Mouse (Mus musculus) Muller cell, postnatal 12 days (primary cell): Measurements from ENCODE around the gene Rhoc.
"Not testable (repeated sequence)": the region's sequence is repeated elsewhere in the genome, so short reads cannot be mapped to it uniquely, and the experiment has no call there.

Source experiments
- DNase-seq: peaks from one replicate; pipeline ENCODE4 v3.0.0-alpha.2; 2015; ENCODE audit errors: inconsistent ontology term

The Rhoc gene

GRCm38 (mm10) chr3:104788075-104788474 is at the start of gene Rhoc:
Gene Rhoc, plus strand, starts transcription at chr3:104788375.
- DNase-seq: no peak

GRCm38 (mm10) chr3:104741954-104742353 is 46.2 kb upstream of the Rhoc start:
- no peak for DNase-seq

- no peak for DNase-seq
These were observed 45.0 kb upstream of the Rhoc start for GRCm38 (mm10) chr3:104743161-104743560.

GRCm38 (mm10) chr3:104743864-104744263 is 44.3 kb upstream of the Rhoc start:
- DNase-seq: no peak

GRCm38 (mm10) chr3:104752845-104753244 is 35.3 kb upstream of the Rhoc start:
- DNase-seq: not testable (repeated sequence)

GRCm38 (mm10) chr3:104758406-104758805 is 29.8 kb upstream of the Rhoc start:
- peak; percentile 67 for DNase-seq

GRCm38 (mm10) chr3:104758869-104759268 is 29.3 kb upstream of the Rhoc start:
- DNase-seq: no peak

- DNase-seq: not testable (repeated sequence)
These were observed 25.9 kb upstream of the Rhoc start for GRCm38 (mm10) chr3:104762103-104762863.

- no peak for DNase-seq
These were observed 23.2 kb upstream of the Rhoc start for GRCm38 (mm10) chr3:104765021-104765420.

GRCm38 (mm10) chr3:104767141-104767540 is 21.0 kb upstream of the Rhoc start:
- no peak for DNase-seq

- no peak for DNase-seq
These were observed 20.5 kb upstream of the Rhoc start for GRCm38 (mm10) chr3:104767716-104768115.

GRCm38 (mm10) chr3:104769135-104769534 is 19.0 kb upstream of the Rhoc start:
- DNase-seq: no peak

GRCm38 (mm10) chr3:104770035-104770434 is 18.1 kb upstream of the Rhoc start:
- no peak for DNase-seq

- no peak for DNase-seq
These were observed 17.3 kb upstream of the Rhoc start for GRCm38 (mm10) chr3:104770918-104771317.

GRCm38 (mm10) chr3:104771460-104771859 is 16.7 kb upstream of the Rhoc start:
- no peak for DNase-seq

GRCm38 (mm10) chr3:104773301-104773700 is 14.9 kb upstream of the Rhoc start:
- DNase-seq: no peak

- DNase-seq: peak; percentile 33
These were observed 10.8 kb upstream of the Rhoc start for GRCm38 (mm10) chr3:104777342-104777741.

- DNase-seq: peak; percentile 38
These were observed 8.2 kb upstream of the Rhoc start for GRCm38 (mm10) chr3:104779949-104780348.

GRCm38 (mm10) chr3:104780561-104781420 is 7.4 kb upstream of the Rhoc start, which contains the start of gene Ppm1j:
Gene Ppm1j, plus strand, starts transcription at chr3:104781056.
- peak; percentile 75 for DNase-seq

- DNase-seq: peak; percentile 25
These were observed 6.7 kb upstream of the Rhoc start, which contains the start of gene Fam19a3 for GRCm38 (mm10) chr3:104781471-104781903. Gene Fam19a3, minus strand, starts transcription at chr3:104781840.

GRCm38 (mm10) chr3:104782061-104782681 is 6.0 kb upstream of the Rhoc start:
- peak; percentile 32 for DNase-seq

GRCm38 (mm10) chr3:104783971-104784500 is 4.1 kb upstream of the Rhoc start:
- no peak for DNase-seq
